Mouse (Mus musculus): ENCODE results near the gene Lrrc4c.
A peak's percentile ranks its signal among the peaks of the same experiment; 100 is the strongest.

Lrrc4c gene

DNA sequence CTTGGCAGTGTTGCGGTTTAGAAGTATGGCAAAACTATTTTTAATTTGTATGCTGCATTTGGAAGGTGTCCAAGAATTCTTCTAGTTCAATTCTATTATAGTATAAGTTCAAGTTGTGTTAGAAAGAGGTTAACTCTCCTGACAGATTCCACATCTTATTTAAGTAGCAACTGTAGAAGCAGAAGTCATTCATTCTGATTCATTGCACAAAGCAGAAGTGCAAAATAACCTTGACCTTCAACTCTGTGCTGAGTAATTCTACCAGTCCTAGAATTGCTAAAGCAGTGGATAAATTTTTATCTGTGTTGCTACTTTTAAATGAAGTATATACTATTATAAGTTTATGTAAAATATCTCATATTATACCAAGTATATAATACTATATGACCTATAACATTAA, 916.1 kb downstream of the Lrrc4c start:
- no peak for DNase-seq (ENCODE audit: low spot score in 2 of 2)

DNA sequence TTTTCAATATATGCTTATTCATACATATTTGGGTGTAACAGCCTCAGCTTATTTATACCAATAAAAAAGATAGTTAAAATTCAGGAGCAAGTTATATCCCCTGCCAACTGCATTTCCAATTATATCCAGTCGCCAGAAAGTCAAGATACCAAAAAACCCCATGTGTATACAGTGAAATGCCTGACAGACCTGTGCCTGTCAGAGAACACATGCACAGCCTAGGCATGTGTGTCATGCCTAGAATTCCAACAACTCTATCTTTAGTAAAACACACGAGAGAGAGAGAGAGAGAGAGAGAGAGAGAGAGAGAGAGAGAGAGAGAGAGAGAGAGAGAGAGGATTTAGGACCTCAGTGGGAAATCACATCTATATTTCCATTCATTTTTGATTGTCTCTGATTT, 956.7 kb downstream of the Lrrc4c start:
- DNase-seq (ENCODE audit: low spot score in 2 of 2): no peak

DNA sequence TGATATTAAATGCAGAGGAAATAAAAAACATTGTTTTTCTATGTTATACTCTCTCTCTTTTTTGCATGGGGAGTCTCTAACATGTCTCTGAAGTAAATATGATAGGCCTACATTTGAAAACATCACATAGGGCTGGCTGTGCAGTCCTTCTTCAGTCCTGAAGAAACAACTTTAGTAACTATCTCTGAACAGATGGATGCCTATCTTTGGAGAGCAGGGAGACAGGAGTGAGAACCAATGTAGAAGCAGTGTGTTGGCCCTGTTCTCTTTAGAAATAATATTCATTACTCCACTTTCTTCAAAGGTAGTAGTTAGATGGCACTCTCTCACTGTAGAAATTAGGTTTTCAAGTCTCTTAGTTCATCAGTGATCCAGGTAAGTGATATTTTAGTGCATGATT, 967.0 kb downstream of the Lrrc4c start:
- no peak for DNase-seq (ENCODE audit: low spot score in 2 of 2)

DNA sequence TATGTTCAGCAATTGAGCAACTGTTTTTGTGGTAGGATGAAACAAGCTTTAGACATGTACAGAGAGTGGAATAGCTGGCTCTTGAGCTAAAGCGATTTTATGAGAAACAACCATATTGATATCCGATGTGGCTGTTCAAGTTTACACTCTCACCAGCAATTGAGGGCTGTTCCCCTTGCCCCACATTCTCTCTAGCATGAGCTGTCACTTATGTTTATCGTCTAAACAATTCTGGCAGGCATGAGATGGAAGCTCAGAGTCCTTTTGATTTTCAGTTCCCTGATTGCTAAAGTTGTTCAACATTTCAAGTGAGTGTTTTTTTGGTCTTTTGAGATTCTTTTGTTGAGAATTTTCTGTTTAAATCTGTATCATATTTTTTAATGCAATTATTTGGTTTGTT, 976.2 kb downstream of the Lrrc4c start:
- no peak for DNase-seq (ENCODE audit: low spot score in 2 of 2)

GRCm38 (mm10) chr2:97299704-97300103, 981.7 kb downstream of the Lrrc4c start:
- DNase-seq (ENCODE audit: low spot score in 2 of 2): peak in 1 of 2 experiments; percentile 42

DNA sequence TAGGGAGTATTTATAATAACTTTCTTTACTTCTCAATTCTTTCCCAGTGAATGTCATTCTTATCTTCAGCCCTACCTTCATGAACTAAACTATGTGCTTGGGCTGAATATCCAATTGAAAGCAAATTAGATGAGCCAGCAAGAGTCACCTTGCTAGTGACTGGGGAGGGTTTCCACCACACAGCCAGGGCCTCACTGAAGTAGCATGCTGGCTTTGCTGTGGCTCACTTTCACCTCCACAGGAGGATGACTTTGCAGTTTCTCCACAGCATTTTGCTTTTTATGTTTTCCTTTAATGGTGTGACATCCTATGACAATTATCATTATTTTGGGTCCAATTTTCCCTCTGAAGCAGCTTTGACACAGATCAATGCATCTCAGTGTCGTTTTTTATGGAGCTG, 1000.0 kb downstream of the Lrrc4c start:
- DNase-seq (ENCODE audit: low spot score in 2 of 2): no peak

DNA sequence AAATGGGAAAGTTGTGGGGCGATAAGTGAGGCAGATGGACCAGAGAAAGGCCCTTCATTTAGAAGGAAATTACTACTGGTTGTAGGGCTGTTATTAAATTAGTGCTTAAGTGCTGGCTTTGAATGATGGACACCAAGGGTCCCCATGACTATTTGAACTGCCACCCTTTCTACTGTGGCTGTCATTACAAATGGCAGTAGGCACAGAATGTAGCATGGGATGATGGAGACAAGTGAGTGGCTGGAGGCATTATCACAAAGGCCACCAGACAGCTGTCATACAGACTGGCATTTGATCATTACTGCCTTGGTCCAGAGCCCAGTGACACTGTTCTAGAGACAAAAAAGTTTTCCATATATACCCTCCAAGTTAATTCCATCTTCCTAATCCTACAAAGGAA, 1000.6 kb downstream of the Lrrc4c start:
- no peak for DNase-seq (ENCODE audit: low spot score in 2 of 2)

DNA sequence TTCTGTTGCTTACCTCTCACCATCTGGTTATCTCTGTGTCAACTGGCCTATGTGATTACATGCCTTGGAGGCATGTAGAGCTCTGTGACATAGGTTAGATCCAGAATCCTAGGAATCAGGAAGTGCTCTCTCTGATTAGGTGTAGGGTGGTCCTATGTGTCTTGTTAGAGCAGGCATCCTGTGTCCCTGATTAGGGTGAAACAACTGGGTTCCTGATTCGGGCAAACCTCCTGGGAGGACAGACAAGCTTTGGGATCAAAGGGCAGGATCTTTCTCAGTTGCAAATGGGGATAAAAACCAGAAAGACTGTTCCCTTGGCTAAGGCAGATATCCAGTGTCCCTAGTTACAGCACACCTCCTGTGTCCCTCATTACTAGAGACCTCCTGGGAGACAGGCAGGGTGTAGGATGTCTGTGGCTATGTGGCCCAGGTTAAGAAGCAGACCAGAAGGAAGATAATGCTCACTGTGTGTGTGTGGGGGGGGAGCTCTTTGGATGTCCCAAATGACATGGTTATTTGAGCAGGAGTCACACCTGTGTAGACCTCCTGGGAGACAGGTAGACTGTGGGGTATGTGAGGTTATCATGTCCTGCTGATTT, 1014.2 kb downstream of the Lrrc4c start:
- no peak for DNase-seq (ENCODE audit: low spot score in 2 of 2)

GRCm38 (mm10) chr2:97339627-97340026, 1021.7 kb downstream of the Lrrc4c start:
- no peak for DNase-seq (ENCODE audit: low spot score in 2 of 2)

GRCm38 (mm10) chr2:97361235-97361634, 1043.3 kb downstream of the Lrrc4c start:
- DNase-seq (ENCODE audit: low spot score in 2 of 2): no peak

GRCm38 (mm10) chr2:97369978-97370377, 1052.0 kb downstream of the Lrrc4c start:
- no peak for DNase-seq (ENCODE audit: low spot score in 2 of 2)

DNA sequence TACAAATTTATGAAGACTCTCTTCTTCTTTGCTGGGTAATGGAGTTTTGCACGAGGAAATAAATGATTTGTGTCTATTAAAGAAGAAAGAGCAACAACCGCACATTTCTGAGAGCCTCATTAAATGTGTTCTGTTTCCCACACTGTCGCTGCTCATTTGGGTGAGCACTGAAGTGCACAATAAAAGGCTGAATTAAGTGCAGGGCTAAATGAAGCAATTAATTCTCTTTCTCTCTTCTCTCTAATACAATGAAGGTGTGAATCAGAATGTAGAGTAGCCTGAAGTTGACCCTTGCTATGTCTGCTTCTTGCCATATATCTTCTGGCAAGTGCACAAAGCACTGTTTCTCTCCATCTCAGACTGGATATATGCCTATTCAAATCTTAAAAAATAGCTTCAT, 1073.5 kb downstream of the Lrrc4c start:
- no peak for DNase-seq (ENCODE audit: low spot score in 2 of 2)

DNA sequence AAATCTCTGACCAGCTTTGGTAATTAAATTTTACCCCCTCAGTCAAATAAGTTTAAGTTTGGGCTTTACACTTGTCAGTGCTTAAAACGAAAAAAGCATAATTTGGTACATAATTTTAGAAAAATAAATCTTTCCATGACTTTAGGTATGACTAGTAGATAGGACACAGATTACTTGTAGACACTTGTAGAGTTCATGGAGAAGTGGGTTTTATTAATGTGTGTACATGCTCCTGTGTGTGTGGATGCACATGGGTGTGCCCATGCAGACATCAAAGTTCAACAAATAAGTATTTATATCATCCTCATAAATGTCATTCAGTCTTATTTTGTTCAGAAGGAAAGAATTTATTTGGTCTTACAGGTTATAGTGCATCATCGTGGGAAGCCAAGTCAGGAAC, 1073.9 kb downstream of the Lrrc4c start:
- DNase-seq (ENCODE audit: low spot score in 2 of 2): no peak

DNA sequence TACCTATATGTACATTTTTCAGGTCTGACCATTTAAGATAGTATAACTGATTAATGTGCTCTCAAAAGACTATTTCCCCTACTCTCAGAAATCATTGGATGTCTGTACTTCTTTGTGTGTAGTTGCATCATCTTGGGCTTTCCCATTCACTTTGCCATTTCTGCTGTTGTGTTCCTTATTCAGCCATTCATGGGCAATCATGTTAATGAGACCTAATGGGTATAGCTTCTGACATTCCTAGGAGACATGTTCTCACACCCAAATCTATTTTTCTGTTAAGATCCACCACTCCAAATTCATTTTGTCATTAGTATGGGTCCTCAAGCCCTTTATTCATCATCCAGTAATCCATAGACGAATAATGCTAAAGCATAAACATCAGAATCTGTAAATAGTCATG, 1095.1 kb downstream of the Lrrc4c start:
- DNase-seq (ENCODE audit: low spot score in 2 of 2): no peak

- peak; percentile 61 to 79 for DNase-seq (ENCODE audit: low spot score in 2 of 2)
Observed at GRCm38 (mm10) chr2:97414416-97415362, 1096.7 kb downstream of the Lrrc4c start.

DNA sequence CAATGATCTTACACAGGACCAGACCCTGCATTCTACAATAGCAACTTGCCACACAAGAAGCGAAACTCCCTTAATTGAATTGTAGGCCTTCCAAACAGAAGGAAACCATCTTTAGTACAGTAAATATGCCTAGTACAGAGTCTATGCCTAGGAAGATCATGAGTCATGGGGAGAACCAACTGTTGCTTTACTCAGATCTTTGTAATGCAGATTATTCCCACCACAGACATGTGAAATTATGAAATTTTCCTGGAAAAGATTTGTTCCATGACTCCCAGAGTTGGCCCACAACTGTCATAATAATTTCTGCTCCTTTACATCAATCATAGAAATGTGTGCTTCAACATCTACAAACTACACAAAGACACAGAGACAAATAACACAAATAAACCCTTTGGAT, 1116.2 kb downstream of the Lrrc4c start:
- DNase-seq (ENCODE audit: low spot score in 2 of 2): no peak

- DNase-seq (ENCODE audit: low spot score in 2 of 2): no peak
Observed at GRCm38 (mm10) chr2:97435616-97436015, 1117.6 kb downstream of the Lrrc4c start.

- no peak for DNase-seq (ENCODE audit: low spot score in 2 of 2)
Observed at GRCm38 (mm10) chr2:97437767-97438166, 1119.8 kb downstream of the Lrrc4c start.

- DNase-seq (ENCODE audit: low spot score in 2 of 2): no peak
Observed at GRCm38 (mm10) chr2:97463573-97463972, 1145.6 kb downstream of the Lrrc4c start.

GRCm38 (mm10) chr2:97466243-97466793, 1148.3 kb downstream of the Lrrc4c start:
- DNase-seq (ENCODE audit: low spot score in 2 of 2): peak; percentile 82 to 98

GRCm38 (mm10) chr2:97467031-97467549, 1149.1 kb downstream of the Lrrc4c start:
- DNase-seq (ENCODE audit: low spot score in 2 of 2): peak in 1 of 2 experiments; percentile 58

DNA sequence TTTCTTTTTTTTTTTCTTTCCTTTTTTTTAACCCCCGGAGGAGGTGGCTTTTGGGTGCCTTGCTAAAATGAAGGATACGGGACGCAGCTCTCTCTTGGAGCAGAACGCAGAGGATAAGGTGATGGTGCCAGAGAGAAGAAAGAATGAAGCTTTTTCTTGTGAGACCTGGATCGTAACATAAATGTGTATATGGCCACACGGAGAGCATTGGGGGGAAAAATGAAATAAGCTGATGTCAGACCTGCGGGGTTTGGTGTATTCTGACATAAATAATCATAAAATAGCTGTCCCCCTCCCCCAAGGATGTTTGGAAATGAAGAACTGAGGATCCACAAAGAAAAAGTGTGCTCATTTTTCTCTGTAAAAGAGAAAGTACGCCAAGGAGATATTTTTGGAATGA, 1149.7 kb downstream of the Lrrc4c start:
- no peak for DNase-seq (ENCODE audit: low spot score in 2 of 2)

GRCm38 (mm10) chr2:97468372-97468771, 1150.4 kb downstream of the Lrrc4c start:
- peak in 1 of 2 experiments; percentile 44 for DNase-seq (ENCODE audit: low spot score in 2 of 2)
